Mouse (Mus musculus) large intestine, adult 2 months (tissue): ENCODE results near the gene Ren1. TPM values are rescaled to one million over a fixed set of nuclear protein-coding genes. Genes with fewer than 3 reads are reported as not detected.

Source experiments
- DNase-seq: peaks from one replicate; pipeline ENCODE4 v3.0.0-alpha.2; 2012; ENCODE audit warnings: low read depth, low spot score
- WGBS: fragments of 180-500 bp; shearing (Covaris S2); methylation state at CpG from one replicate; pipeline ENCODE4 v1.1.7; 2018; 5-methylcytosine and 5-hydroxymethylcytosine counted together
- polyA plus RNA-seq: library from polyadenylated mRNA; depleted of rRNA; stranded (reverse); fragments of >200 nt; gene quantifications from 2 replicates; pipeline ENCODE4 v1.2.3, GENCODE M21; 2012; rRNA removed

The Ren1 gene
- polyA plus RNA-seq = 1.5 and 2.6 TPM in 2 replicates

GRCm38 (mm10) chr1:133350210-133350609 is at the start of gene Ren1:
Gene Ren1 (plus strand): TSS chr1:133350510.
- 91% methylated on average over 1 of the region's 1 CpGs for WGBS
- no peak for DNase-seq

- no peak for DNase-seq
- WGBS = 52% methylated on average over 3 of the region's 3 CpGs
Measured at GRCm38 (mm10) chr1:133302540-133302939, 47.8 kb upstream of the Ren1 start.

GRCm38 (mm10) chr1:133306842-133307241 is 43.5 kb upstream of the Ren1 start:
- WGBS = 2% methylated on average over 4 of the region's 4 CpGs
- no peak for DNase-seq

GRCm38 (mm10) chr1:133307318-133307717 is 43.0 kb upstream of the Ren1 start:
- WGBS = 9% methylated on average over 6 of the region's 6 CpGs
- DNase-seq = no peak

- WGBS = 33% methylated on average over 14 of the region's 14 CpGs
- DNase-seq = peak; percentile 62
Measured at GRCm38 (mm10) chr1:133309652-133310267, 40.5 kb upstream of the Ren1 start, which contains the start of gene Golt1a. Gene Golt1a (plus strand): TSS chr1:133309800.

GRCm38 (mm10) chr1:133311240-133311639 is 39.1 kb upstream of the Ren1 start:
- no peak for DNase-seq
- WGBS = 62% methylated on average over 4 of the region's 4 CpGs

- 75% methylated on average over 10 of the region's 10 CpGs for WGBS
- no peak for DNase-seq
Measured at GRCm38 (mm10) chr1:133311946-133312345, 38.4 kb upstream of the Ren1 start.

GRCm38 (mm10) chr1:133314364-133314763 is 35.9 kb upstream of the Ren1 start:
- no peak for DNase-seq
- 37% methylated on average over 8 of the region's 8 CpGs for WGBS

GRCm38 (mm10) chr1:133315775-133316174 is 34.5 kb upstream of the Ren1 start:
- DNase-seq = no peak
- WGBS = 75% methylated on average over 6 of the region's 6 CpGs

GRCm38 (mm10) chr1:133316577-133316976 is 33.7 kb upstream of the Ren1 start:
- no peak for DNase-seq
- 80% methylated on average over 4 of the region's 4 CpGs for WGBS

GRCm38 (mm10) chr1:133317149-133317548 is 33.2 kb upstream of the Ren1 start:
- DNase-seq = no peak
- WGBS = 83% methylated on average over 1 of the region's 1 CpGs

- WGBS = 68% methylated on average over 13 of the region's 13 CpGs
- no peak for DNase-seq
Measured at GRCm38 (mm10) chr1:133321267-133321925, 28.9 kb upstream of the Ren1 start, which contains the start of gene Kiss1. Gene Kiss1 (plus strand): TSS chr1:133321875.

GRCm38 (mm10) chr1:133323333-133323732 is 27.0 kb upstream of the Ren1 start:
- DNase-seq = no peak
- 37% methylated on average over 5 of the region's 5 CpGs for WGBS

- no peak for DNase-seq
Measured at GRCm38 (mm10) chr1:133325951-133326350, 24.4 kb upstream of the Ren1 start.

GRCm38 (mm10) chr1:133327094-133327493 is 23.2 kb upstream of the Ren1 start:
- WGBS = 73% methylated on average over 5 of the region's 5 CpGs
- no peak for DNase-seq

More at GRCm38 (mm10) chr1:133325951-133326350, 24.4 kb upstream of the Ren1 start:
- 80% methylated on average over 8 of the region's 8 CpGs for WGBS

- DNase-seq = no peak
- 70% methylated on average over 6 of the region's 6 CpGs for WGBS
Measured at GRCm38 (mm10) chr1:133328299-133328795, 22.0 kb upstream of the Ren1 start.

- 5% methylated on average over 34 of the region's 34 CpGs for WGBS
- DNase-seq = no peak
Measured at GRCm38 (mm10) chr1:133328896-133329637, 21.2 kb upstream of the Ren1 start.

- no peak for DNase-seq
- WGBS = 36% methylated on average over 7 of the region's 7 CpGs
Measured at GRCm38 (mm10) chr1:133329638-133329964, 20.7 kb upstream of the Ren1 start.

GRCm38 (mm10) chr1:133331142-133331541 is 19.2 kb upstream of the Ren1 start:
- WGBS = 81% methylated on average over 3 of the region's 3 CpGs
- DNase-seq = no peak

- 90% methylated on average over 11 of the region's 11 CpGs for WGBS
- no peak for DNase-seq
Measured at GRCm38 (mm10) chr1:133332656-133333430, 17.5 kb upstream of the Ren1 start.
